Mouse (Mus musculus): ENCODE results near the gene Mrpl23. TPM values are rescaled to one million over a fixed set of nuclear protein-coding genes. Genes with fewer than 3 reads are reported as not detected.

Gene Mrpl23
- polyA plus RNA-seq, 1 experiment from 2014 or later = 11.4 TPM

DNA sequence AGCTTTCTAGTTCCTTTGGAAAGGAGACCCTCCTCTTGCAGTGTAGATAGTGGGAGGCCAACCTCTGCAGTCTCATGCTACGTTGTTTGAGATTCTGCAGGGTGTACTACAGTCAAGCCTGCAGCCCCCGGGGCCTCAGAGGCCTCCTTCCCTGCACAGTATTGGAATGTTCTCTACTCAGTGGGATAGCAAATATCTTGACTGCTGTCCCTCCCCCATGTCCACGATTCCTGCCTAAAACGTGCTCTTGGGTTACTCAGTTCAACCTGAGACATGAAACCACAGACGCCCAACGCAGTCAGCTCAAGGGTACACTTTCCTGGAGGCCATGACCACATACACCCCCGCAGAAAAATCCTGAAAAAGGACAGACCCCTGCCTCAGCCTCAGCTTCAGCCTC, 39.9 kb downstream of the Mrpl23 start:
- Histone ChIP-seq H3K36me3 (ENCODE audit: control insufficient read depth, insufficient read depth) (no peaks in the 10 kb centered on the region), H3K9ac (ENCODE audit: low read depth, low read length) (no peak overlapping the region), H3K9me3 (replicated peaks; ENCODE audit: control insufficient read depth, low read length) (no peaks in the 10 kb centered on the region), H3K4me2 (ENCODE audit: low read depth, low read length) (no peak overlapping the region), H3K27me3 (ENCODE audit: control insufficient read depth, insufficient read depth, low read depth, low read length) (no peaks in the 10 kb centered on the region), H3K4me1 (ENCODE audit: control insufficient read depth, low read depth, low read length) (peaks cover 15% of the 10 kb centered on the region), H3K27ac (ENCODE audit: low read length) (peak overlapping the region; percentile 83), H3K4me3 (ENCODE audit: low read depth, low read length) (no peak overlapping the region)
- 47% methylated on average over 7 of the region's 7 CpGs for WGBS (ENCODE audit: insufficient replicate concordance)
- no peak for ATAC-seq (ENCODE audit: low read depth)

- peaks cover 15% of the 10 kb centered on the region for H3K4me1 ChIP-seq (ENCODE audit: control insufficient read depth, low read depth, low read length)
- no peak overlapping the region for H3K4me2 ChIP-seq (ENCODE audit: low read depth, low read length)
- H3K9me3 ChIP-seq (replicated peaks; ENCODE audit: control insufficient read depth, low read length) = no peaks in the 10 kb centered on the region
- H3K27me3 ChIP-seq (ENCODE audit: control insufficient read depth, insufficient read depth, low read depth, low read length) = no peaks in the 10 kb centered on the region
- WGBS (ENCODE audit: insufficient replicate concordance) = 53% methylated on average over 6 of the region's 6 CpGs
- H3K4me3 ChIP-seq (ENCODE audit: low read depth, low read length) = no peak overlapping the region
- no peak overlapping the region for H3K9ac ChIP-seq (ENCODE audit: low read depth, low read length)
- no peak for ATAC-seq (ENCODE audit: low read depth)
- no peaks in the 10 kb centered on the region for H3K36me3 ChIP-seq (ENCODE audit: control insufficient read depth, insufficient read depth)
- peak overlapping the region; percentile 0; the same call in 1 of the 2 replicates for H3K27ac ChIP-seq (ENCODE audit: low read length)
These were observed 40.5 kb downstream of the Mrpl23 start for GRCm38 (mm10) chr7:142572992-142573391.

DNA sequence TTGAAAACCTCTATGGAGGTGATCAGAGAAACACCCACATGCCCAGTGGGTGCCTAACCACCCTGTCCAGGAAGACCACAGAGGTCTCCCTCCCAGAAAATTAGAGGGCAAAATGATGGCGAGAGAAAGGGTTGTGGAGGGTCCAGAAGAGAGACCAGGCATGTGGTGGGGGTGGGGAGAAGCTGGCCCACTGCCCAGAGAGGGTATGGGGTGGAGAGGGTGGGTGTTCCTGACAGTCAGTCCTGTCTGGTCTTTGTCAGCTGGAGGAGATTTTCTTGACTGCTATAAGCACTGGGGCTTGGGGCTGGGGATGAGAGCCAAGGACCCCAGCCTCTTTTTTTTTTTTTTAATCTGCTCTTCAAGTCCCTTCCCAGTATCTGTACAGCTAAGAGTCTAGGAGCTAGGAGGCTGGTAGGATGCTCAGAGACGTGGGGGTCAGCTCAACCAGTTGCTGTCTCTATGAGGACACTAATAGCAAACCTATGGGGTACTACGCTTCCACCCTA, 41.7 kb downstream of the Mrpl23 start:
- no peak overlapping the region for H3K4me2 ChIP-seq (ENCODE audit: low read depth, low read length)
- no peaks in the 10 kb centered on the region for H3K9me3 ChIP-seq (replicated peaks; ENCODE audit: control insufficient read depth, low read length)
- 50% methylated on average over 3 of the region's 3 CpGs for WGBS (ENCODE audit: insufficient replicate concordance)
- peaks cover 15% of the 10 kb centered on the region for H3K4me1 ChIP-seq (ENCODE audit: control insufficient read depth, low read depth, low read length)
- no peaks in the 10 kb centered on the region for H3K36me3 ChIP-seq (ENCODE audit: control insufficient read depth, insufficient read depth)
- no peaks in the 10 kb centered on the region; the same call in 1 of the 2 replicates for H3K27me3 ChIP-seq (ENCODE audit: control insufficient read depth, insufficient read depth, low read depth, low read length)
- no peak overlapping the region for H3K4me3 ChIP-seq (ENCODE audit: low read depth, low read length)
- peak overlapping the region; percentile 41; the same call in 1 of the 2 replicates for H3K27ac ChIP-seq (ENCODE audit: low read length)
- no peak overlapping the region for H3K9ac ChIP-seq (ENCODE audit: low read depth, low read length)
- no peak for ATAC-seq (ENCODE audit: low read depth)

GRCm38 (mm10) chr7:142574826-142575351, 42.4 kb downstream of the Mrpl23 start:
- no peaks in the 10 kb centered on the region for H3K36me3 ChIP-seq (ENCODE audit: control insufficient read depth, insufficient read depth)
- ATAC-seq (ENCODE audit: low read depth) = peak; percentile 27
- H3K4me1 ChIP-seq (ENCODE audit: control insufficient read depth, low read depth, low read length) = peaks cover 11% of the 10 kb centered on the region; the same call in 1 of the 2 replicates
- H3K27me3 ChIP-seq (ENCODE audit: control insufficient read depth, insufficient read depth, low read depth, low read length) = no peaks in the 10 kb centered on the region; the same call in 1 of the 2 replicates
- H3K9me3 ChIP-seq (replicated peaks; ENCODE audit: control insufficient read depth, low read length) = no peaks in the 10 kb centered on the region
- no peak overlapping the region for H3K9ac ChIP-seq (ENCODE audit: low read depth, low read length)
- 55% methylated on average over 9 of the region's 9 CpGs for WGBS (ENCODE audit: insufficient replicate concordance)
- no peak overlapping the region for H3K4me2 ChIP-seq (ENCODE audit: low read depth, low read length)
- no peak overlapping the region; the same call in 1 of the 2 replicates for H3K27ac ChIP-seq (ENCODE audit: low read length)
- no peak overlapping the region for H3K4me3 ChIP-seq (ENCODE audit: low read depth, low read length)

DNA sequence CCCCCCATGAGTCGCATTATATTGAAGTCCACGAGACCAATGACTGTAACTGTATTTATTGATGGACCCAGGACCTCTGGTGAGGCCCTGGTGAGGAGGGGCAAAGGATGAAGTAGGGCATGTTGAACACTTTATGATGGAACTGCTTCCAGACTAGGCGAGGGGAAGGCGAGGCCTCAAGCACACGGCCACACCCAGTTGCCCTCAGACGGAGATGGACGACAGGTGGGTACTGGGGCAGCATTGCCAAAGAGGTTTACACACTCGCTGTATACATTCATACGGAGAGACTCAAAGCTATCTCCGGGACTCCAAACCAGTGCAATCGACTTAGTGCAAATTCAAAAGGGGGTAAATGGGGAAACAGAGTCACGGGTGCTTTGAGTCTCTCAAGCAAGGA, 43.0 kb downstream of the Mrpl23 start:
- H3K9ac ChIP-seq (ENCODE audit: low read depth, low read length) = no peak overlapping the region
- ATAC-seq (ENCODE audit: low read depth) = peak; percentile 3
- H3K36me3 ChIP-seq (ENCODE audit: control insufficient read depth, insufficient read depth) = no peaks in the 10 kb centered on the region
- H3K27me3 ChIP-seq (ENCODE audit: control insufficient read depth, insufficient read depth, low read depth, low read length) = no peaks in the 10 kb centered on the region; the same call in 1 of the 2 replicates
- WGBS (ENCODE audit: insufficient replicate concordance) = 67% methylated on average over 12 of the region's 12 CpGs
- H3K4me3 ChIP-seq (ENCODE audit: low read depth, low read length) = no peak overlapping the region
- H3K27ac ChIP-seq (ENCODE audit: low read length) = no peak overlapping the region
- peaks cover 11% of the 10 kb centered on the region; the same call in 1 of the 2 replicates for H3K4me1 ChIP-seq (ENCODE audit: control insufficient read depth, low read depth, low read length)
- no peak overlapping the region for H3K4me2 ChIP-seq (ENCODE audit: low read depth, low read length)
- peaks cover 2% of the 10 kb centered on the region; the same call in 1 of the 2 replicates for H3K9me3 ChIP-seq (replicated peaks; ENCODE audit: control insufficient read depth, low read length)

DNA sequence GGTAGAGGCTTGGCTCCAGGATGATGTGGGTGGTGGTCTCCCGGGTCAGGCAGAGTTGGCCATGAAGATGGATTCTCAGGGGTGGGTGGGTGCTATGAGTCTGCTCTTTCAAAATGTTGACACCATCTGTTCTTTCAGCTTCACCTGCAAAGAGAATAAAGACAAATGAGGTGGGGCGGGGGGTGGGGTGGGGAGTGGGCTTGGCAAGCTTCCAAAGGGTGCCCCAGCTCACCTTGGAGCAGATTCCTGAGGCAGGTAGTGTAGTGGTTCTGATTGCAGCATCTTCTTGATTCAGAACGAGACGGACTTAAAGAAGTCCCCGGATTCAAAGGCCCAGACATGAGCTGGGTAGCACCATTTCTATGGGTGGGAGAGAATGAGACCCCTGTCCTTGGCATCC, 43.5 kb downstream of the Mrpl23 start:
- Histone ChIP-seq H3K27ac (ENCODE audit: low read length) (peak overlapping the region; percentile 46; the same call in 1 of the 2 replicates), H3K9me3 (replicated peaks; ENCODE audit: control insufficient read depth, low read length) (peaks cover 2% of the 10 kb centered on the region; the same call in 1 of the 2 replicates), H3K4me1 (ENCODE audit: control insufficient read depth, low read depth, low read length) (peaks cover 9% of the 10 kb centered on the region; the same call in 1 of the 2 replicates), H3K4me3 (ENCODE audit: low read depth, low read length) (peak overlapping the region; percentile 35; the same call in 1 of the 2 replicates), H3K9ac (ENCODE audit: low read depth, low read length) (peak overlapping the region; percentile 6; the same call in 1 of the 2 replicates), H3K27me3 (ENCODE audit: control insufficient read depth, insufficient read depth, low read depth, low read length) (no peaks in the 10 kb centered on the region; the same call in 1 of the 2 replicates), H3K36me3 (ENCODE audit: control insufficient read depth, insufficient read depth) (no peaks in the 10 kb centered on the region), H3K4me2 (ENCODE audit: low read depth, low read length) (no peak overlapping the region)
- no peak for ATAC-seq (ENCODE audit: low read depth)
- WGBS (ENCODE audit: insufficient replicate concordance) = 57% methylated on average over 5 of the region's 5 CpGs

GRCm38 (mm10) chr7:142576472-142577326, 44.2 kb downstream of the Mrpl23 start:
- Histone ChIP-seq H3K9me3 (replicated peaks; ENCODE audit: control insufficient read depth, low read length) (peaks cover 2% of the 10 kb centered on the region; the same call in 1 of the 2 replicates), H3K4me3 (ENCODE audit: low read depth, low read length) (peak overlapping the region; percentile 35), H3K4me2 (ENCODE audit: low read depth, low read length) (no peak overlapping the region), H3K9ac (ENCODE audit: low read depth, low read length) (peak overlapping the region; percentile 27; the same call in 1 of the 2 replicates), H3K36me3 (ENCODE audit: control insufficient read depth, insufficient read depth) (no peaks in the 10 kb centered on the region), H3K27me3 (ENCODE audit: control insufficient read depth, insufficient read depth, low read depth, low read length) (no peaks in the 10 kb centered on the region; the same call in 1 of the 2 replicates), H3K4me1 (ENCODE audit: control insufficient read depth, low read depth, low read length) (peaks cover 6% of the 10 kb centered on the region; the same call in 1 of the 2 replicates), H3K27ac (ENCODE audit: low read length) (peak overlapping the region; percentile 51)
- 66% methylated on average over 25 of the region's 25 CpGs for WGBS (ENCODE audit: insufficient replicate concordance)
- no peak for ATAC-seq (ENCODE audit: low read depth)

DNA sequence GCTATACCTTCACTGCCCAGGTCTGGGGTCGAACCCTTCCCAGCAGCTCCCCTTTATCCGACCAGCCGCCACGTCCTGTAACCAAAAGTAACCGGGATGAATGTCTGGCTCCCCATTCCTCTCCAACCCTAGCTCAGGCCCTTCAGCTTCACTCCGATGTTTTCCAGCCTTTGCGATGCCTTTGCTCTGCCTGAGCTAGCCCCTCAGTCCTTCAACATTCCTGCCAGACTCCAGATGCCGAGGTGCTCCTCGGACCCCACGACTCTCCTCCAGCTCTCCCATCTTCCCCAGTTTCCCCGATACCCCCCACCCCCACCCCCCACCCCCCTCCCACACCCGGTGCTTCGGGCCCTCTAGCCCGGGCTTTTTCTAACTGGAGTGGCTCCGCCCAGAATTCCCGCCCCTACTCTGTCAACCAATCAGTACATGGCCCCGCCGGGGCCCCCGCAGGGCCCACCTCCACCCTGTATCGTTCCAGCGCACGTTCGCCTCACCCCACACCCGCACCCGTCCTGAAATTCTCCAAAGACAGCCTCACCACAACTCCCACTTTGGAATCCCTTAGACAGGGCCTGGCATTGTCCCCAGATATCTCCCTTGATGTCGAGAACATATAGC, 45.4 kb downstream of the Mrpl23 start:
- Histone ChIP-seq H3K4me2 (ENCODE audit: low read depth, low read length) (peak overlapping the region; percentile 30; the same call in 1 of the 2 replicates), H3K27ac (ENCODE audit: low read length) (peak overlapping the region; percentile 72), H3K9me3 (replicated peaks; ENCODE audit: control insufficient read depth, low read length) (peaks cover 2% of the 10 kb centered on the region; the same call in 1 of the 2 replicates), H3K4me3 (ENCODE audit: low read depth, low read length) (peak overlapping the region; percentile 35), H3K36me3 (ENCODE audit: control insufficient read depth, insufficient read depth) (no peaks in the 10 kb centered on the region), H3K9ac (ENCODE audit: low read depth, low read length) (peak overlapping the region; percentile 27; the same call in 1 of the 2 replicates), H3K4me1 (ENCODE audit: control insufficient read depth, low read depth, low read length) (no peaks in the 10 kb centered on the region; the same call in 1 of the 2 replicates), H3K27me3 (ENCODE audit: control insufficient read depth, insufficient read depth, low read depth, low read length) (no peaks in the 10 kb centered on the region; the same call in 1 of the 2 replicates)
- peak; percentile 67 for ATAC-seq (ENCODE audit: low read depth)
- WGBS (ENCODE audit: insufficient replicate concordance) = 37% methylated on average over 26 of the region's 26 CpGs
